Mouse (Mus musculus) hematopoietic stem cell, adult 5-6 weeks (primary cell): ENCODE data around the gene Il2ra. TPM values are rescaled to one million over a fixed set of nuclear protein-coding genes. Genes with fewer than 3 reads are reported as not detected.
"Not testable (repeated sequence)": the region's sequence is repeated elsewhere in the genome, so short reads cannot be mapped to it uniquely, and the experiment has no call there.

ENCODE experiments used
- ATAC-seq, 2 experiments: fragments of 125-278 bp in 1 of 2; replicated peaks in 1 of 2; 2 replicates each; pipeline ENCODE4 v1.8.0; 2016 to 2017; ENCODE audit warnings: inconsistent platforms in 2 of 2, mild to moderate bottlenecking in 2 of 2, moderate number of reproducible peaks in 2 of 2, low read depth in 1 of 2, moderate TSS enrichment in 1 of 2; ENCODE audit not compliant: low FRiP score in 2 of 2, poor library complexity in 2 of 2, severe bottlenecking in 2 of 2, insufficient read depth in 1 of 2, low TSS enrichment in 1 of 2
- total RNA-seq: library from RNA; stranded (forward); fragments of 172-1452, 232-1000 nt; gene quantifications from 2 replicates; pipeline ENCODE4 v1.2.3, GENCODE M21; 2017

Gene Il2ra
- 5.3 TPM in 1 of 2 replicates, not detected in the other for total RNA-seq

DNA sequence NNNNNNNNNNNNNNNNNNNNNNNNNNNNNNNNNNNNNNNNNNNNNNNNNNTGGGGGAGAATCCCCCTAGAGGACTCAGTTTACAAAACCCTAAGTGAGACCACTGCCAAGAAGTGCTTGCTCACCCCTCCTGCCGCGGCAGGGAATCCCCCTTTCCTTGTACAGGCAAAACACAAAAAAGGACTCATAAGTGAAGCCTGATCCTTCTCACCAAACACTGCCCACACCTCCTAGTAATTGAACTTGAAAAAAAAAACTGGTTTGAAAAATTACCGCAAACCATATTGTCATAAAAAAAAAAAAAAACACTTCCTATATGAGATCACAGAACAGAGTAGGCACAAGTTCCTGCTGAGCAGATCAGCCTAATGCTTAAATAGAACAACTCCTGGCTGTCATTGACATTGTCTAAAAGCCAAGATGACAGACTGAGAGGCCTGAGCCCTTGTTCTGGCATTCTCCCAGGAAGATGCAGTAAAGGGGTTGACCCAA, at the start of gene Il2ra:
Gene Il2ra (plus strand): TSS at position 357 of the 491 bp plus-strand sequence.
- no peak for ATAC-seq

DNA sequence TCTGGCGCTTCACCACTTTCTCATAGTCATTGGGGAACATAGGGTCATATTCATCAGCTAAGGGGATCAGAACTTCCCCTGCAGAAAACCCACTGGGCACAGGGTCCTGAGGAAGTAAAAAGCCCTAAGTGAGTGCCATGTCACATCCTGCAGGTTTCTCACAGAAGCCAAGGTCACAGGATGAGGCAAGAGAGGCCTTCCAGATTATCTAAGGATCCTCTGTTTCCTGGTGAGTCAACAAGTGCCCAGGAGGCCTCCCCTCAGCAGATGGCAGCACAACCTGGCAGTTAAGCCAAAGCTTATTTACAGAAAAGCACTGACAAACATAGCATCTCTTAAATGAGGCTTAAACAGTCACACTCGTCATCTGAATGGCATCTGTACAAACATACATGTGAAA, 45.9 kb upstream of the Il2ra start:
- ATAC-seq: peak in 1 of 2 experiments; percentile 12; a peak in 1 of 4 replicates

DNA sequence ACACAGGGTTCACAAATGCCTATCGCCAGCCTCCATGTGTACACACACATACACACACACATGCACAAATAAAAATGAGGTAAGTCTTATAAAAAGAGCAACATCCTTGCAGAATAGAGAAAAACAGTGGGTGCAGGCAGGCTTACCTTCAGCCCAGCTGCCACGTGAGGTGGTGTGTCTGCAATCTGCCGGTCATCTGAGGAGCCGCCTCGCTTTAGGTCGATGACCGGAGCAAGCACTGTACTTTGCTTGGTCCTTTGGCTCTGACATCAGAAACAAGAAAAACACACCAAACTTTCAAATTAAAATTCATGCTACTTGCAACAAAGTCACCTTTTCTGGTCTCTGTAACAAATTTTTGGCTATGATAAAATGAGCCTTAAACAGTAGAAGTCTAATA, 44.7 kb upstream of the Il2ra start:
- no peak for ATAC-seq

DNA sequence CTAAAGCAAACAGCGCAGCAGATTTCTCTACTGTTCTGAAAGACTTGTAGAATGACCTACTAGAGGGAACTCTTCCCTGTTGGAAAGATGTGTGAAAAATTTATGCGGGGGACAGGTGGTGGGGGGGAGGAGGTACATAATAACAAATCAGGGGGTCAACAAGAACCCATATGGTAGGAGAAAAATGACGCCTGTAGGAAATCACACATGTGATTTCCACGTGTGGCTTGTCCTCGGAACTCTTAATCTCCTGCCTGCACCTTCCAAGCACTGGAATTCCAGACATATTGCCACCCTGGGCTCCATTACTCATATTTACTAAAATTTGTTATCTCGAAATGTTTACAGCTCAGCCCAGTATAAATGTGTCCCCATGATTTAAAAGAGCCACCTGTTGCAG, 40.8 kb upstream of the Il2ra start:
- no peak for ATAC-seq

DNA sequence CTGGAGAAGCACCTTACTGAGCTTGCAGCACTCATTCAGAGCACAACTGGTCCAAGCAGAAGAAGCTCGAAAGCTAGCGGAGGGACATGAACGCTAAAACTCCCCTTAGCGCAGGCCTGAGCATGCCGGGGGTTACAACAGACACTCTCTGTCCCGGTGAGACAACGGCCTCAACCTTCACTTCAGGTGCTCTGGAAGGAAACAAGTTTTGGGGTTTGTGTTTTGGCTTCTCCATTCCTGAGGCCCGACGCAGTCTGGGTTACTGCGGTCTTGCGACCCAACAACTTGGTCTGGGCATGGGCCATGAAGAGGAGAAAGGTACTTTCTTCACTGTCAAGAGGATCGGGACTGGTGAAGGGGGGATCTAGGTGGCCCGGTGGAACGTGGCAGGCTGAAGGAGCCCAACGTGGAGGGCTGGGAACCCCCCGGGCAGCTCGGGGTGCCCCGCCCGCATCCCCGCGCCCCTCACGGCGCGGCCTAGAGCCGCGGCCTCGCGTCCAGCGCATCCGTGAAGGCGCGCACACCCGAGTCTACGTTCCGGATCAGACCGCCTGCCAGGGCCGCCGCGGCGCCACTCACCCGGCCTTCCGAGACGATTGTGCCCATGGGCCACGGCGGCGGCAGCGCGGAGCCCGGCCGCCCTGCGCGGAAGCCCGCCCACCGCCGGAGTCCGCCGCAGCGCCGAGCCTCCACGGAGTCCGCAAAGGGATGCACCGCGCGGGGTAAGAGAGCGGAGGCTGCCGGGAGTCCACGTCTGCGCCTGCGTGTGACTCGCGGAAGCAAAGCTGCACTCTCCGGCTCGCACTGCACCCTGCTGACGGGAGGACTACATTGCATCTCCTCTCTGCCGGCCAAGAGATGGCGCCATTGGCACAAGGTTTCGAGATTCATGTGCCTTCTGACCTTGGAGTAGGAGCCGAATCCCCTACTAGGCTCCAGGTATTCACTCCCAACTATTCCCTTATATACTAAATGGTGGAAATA, 39.8 kb upstream of the Il2ra start:
- ATAC-seq: peak; percentile 97 to 100

DNA sequence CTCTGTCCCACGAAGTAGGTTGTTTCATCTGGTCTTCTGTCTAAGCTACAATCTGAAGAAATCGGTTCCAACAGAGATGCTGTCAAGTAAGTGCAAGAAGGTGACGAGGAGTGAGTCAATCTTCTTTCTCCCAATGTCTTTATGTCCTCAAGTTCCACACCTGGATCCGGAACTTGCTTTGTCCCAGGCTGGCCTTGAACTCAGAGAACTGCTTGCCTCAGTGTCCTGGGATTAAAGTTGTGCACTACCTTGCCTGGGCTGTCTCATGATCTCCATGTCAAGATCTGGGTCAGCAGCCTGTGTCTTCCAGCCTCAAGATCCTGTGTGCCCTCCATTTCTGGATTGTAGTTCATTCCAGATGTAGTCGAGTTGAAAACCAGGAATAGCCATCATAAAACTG, 38.6 kb upstream of the Il2ra start, which contains the start of gene Rbm17:
Gene Rbm17 (minus strand): TSS at position 101 of the 400 bp plus-strand sequence.
- ATAC-seq: no peak

DNA sequence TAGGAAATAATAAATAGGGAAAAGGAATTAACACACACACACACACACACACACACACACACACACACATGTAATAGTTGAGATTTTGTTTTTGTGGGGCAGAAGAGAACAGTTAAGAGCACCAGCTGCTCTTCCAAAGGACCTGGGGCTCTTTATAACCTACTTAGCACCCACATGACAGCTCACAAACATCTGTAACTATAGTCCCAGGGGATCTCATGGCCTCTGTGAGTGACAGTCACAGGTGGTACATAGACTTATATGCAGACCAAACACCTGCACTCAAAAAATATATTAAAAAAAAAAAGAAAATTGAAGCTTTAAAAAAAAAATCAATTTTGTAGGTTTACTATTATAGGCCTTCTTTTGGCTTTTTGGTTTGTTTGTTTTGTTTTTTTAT, 37.7 kb upstream of the Il2ra start:
- ATAC-seq: no peak

DNA sequence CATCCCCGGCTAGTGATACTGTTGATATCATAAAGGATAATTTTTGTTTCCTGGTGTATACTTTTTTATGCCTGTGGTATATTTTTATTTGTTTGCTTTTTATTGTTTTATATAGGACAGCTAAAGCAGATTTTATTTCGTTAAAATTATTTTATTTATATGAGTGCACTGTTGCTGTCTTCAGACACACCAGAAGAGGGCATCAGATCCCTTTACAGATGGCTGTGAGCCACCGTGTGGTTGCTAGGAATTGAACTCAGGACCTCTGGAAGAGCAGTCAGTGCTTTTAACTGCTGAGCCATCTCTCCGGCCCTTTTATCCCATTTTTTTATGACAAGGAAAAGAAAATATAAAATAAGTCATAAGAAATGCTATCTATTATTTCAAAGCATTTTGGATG, 35.9 kb upstream of the Il2ra start:
- ATAC-seq: not testable (repeated sequence)

DNA sequence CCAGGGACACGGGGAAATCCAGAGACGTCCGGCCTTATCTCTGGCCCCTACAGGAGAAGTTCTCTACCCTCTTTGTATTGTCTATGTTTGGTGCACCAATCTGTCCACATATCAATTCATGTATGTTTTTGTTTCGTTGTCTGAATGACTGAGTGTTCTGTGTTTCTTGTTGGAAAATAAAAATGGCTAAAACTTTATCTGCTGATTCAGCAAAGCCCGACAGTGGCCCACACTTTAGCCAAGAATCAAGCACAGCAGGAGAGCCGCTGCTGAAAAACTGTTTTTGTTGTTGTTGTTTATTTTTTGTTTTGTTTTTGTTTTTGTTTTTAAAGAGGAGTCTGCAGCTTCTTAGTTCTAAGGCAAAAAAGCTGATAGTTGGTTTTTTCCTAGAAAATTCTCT, 29.7 kb upstream of the Il2ra start:
- not testable (repeated sequence) for ATAC-seq

DNA sequence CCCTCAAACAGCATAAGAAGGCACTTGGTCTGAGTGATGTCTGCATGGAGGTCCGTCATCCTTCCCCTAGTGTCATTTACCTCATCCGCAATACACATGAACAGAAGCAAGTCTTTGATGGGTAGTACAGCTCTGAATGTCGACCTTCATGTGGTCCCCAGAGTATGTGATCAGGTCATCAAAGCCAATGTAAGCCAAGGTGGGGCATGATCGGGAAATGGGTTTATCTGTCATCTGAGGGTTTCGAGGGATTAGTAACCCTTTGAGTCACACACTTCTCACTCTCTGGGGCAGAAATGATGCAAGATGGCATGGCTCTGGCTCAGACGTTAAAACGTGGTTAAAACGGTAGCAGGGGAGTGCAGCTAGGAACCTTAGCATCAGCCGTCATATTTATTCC, 25.8 kb upstream of the Il2ra start:
- no peak for ATAC-seq

DNA sequence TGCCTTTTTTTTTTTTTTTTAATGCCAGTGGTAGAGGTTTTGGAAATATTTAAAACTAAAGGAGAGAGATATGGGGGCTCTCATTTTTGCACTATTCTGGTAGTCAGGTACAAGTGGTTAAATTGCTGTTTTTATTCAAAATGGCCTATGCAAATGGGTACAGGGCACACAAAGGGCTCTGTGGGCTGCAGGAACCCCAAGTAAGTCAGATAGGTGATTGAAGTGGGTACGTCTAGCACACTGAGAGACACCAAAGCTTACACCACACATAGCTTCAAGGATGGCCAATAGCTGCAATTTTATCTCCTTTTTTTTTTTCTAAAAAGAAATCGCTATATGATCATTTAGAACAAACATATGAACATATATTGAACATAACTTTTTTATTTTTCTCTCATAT, 23.0 kb upstream of the Il2ra start:
- no peak for ATAC-seq

DNA sequence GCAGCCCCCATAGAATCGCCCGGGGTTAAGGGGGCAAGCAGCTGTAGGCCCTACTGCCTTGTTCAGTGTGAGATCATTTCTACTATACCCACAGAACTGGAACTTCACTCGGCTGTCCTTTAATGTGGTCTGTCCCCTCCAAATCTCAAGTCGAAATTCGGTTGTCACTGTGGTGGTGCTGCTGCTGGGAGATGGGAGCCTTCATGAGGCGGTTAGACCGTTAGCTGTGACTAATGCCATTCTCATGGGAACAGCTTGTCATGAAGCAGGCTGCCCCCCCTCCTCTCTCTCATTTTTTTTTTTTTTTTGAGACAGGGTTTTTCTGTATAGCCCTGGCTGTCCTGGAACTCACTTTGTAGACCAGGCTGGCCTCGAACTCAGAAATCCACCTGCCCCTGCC, 19.4 kb upstream of the Il2ra start:
- no peak for ATAC-seq

DNA sequence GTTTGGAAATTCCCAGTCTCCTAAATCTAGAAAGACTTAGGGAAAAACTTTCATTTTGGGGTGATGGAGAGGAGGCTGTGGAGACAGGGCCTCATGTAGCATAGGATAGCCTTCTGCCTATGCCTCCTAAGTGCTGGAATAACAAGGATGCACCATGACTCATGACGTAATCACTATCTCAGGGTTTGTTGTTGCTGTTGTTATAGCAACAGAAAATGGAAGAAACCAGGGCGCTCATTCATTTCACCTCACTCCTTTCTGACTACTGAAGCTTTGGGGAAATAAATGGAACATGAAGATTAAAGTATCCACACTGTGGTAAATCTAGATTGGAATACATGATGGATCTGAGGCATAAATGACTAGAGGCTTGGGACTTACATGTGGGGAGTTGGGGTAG, 18.9 kb upstream of the Il2ra start:
- no peak for ATAC-seq

DNA sequence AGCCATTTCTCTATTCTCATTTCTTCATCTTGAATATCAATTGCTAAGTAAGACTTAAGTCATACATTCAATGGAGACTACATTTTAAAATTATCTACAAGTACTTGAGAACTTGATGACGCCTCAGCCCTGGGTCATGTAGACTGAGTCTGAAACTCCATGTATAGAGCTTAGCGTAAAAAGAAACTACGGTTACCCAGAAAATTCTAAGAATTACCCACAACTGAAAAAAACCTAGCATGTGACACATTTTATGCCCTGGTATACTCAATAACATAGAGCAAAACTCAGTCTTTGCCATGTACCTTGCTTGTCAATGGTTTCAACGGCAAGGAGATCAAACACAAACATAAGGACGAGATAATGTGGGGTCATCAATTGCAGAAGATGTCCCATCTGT, 16.7 kb upstream of the Il2ra start, which contains the start of gene Gm17490:
Gene Gm17490 (minus strand): TSS at position 375 of the 400 bp plus-strand sequence.
- no peak for ATAC-seq

DNA sequence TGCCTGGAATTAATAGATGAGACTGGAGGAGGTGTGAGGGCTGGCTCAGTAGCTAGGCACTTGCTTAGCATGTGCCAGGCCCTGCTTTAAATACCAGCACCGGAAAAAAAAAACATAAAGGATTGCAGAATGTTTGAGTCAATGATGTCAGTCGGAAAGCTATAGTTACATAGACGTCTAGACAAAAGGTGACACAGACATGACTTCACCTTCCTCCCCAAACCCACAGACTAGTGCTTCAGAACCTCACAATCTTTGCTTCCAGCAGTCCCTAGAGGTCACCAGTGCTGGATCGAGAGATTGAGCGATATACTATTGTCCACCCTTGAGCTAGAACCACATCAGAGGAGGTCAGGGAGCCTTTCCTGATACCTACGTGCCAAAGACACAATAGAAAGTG, 7.6 kb upstream of the Il2ra start:
- no peak for ATAC-seq

DNA sequence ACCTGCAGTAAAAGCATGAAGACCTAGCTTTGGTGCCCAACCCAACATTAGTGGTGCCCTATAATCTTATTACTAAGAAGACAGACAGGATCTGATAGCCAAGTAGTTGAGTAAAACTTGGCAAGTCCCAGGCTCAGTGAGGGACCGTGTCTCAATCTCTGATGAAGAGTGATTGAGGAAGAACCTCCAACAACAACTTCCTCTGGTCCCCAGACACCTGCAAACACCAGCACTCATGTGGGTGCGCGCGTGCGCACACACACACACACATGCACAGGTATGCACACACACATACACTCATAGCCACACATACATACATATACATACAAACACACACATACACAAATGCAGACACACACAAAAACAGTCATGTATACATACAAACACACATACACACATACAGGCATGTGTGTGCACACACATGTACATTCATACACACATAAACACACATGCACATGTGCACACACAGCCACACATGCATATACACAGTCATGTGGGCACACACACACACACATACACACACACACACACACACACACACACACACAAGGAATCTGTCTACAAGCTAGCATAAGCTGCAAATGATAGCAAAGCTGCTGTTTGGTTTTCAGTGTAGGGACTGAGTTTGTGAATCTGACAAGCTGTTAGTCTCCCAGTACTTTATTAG, 7.0 kb upstream of the Il2ra start:
- no peak for ATAC-seq

DNA sequence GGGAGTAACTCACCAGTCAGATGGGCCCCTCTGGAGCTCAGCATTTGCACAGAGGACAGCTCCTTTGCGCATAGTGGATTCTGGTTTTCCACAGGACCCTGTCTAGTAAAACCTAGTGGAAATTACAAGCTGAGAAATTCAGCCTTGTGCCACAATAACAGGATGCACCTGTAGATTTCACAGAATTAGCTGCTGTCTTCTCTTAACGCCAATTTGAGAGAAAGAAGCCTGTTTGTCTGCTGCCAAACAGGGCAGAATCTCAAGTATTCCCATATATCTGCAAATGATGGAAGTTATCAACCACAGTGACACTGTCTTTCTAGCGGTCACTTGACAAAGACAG, 6.5 kb upstream of the Il2ra start:
- peak; percentile 13 to 39; a peak in 2 of 4 replicates for ATAC-seq

DNA sequence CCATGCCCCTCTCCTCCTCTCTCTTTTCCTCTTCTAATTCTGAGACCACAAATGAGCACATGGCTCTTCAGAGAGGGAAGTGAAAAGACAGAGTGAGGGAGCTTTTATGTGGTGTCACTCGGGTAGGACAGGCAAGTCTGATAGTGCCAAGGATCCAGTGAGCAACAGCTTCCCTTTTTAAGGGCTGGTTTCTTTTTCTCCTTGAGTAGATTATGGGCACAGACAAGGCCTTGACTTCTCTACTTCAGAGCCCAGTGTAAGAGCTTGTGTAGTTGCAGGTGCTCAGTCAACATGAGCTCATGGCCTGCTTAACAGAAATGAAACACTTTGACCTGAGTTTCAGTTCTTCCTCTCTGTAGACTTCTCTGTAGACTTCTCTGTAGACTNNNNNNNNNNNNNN, 5.5 kb upstream of the Il2ra start:
- ATAC-seq: peak; percentile 92 to 96
